Mouse (Mus musculus): Measurements from ENCODE around the gene Kif9.

DNA sequence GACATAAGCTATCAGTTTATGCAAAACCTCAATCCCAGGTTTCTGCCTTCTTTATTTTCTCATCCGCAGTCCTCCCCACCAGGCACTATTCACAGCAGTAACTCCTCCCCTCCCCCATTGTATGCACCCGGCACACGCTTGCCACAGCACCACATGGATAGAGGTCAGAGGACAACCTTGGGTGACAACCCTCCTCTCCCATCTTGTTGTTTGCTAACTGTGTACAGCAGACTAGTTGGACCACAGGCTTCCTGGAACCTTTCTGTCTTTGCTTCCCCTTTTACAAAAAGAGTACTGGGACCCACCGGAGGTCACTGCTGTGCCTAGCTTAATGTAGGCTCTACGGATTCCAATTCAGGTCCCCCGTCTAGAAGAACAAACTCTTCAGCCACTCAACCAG lies 36.2 kb upstream of the Kif9 start:
- TF ChIP-seq POLR2A (IDR thresholded peaks at IDR 0.05; ENCODE audit: insufficient read depth, low read depth, low read length) (no peak), CTCF (IDR thresholded peaks at IDR 0.05; ENCODE audit: insufficient read depth, low read depth, low read length) (no peak)
